Mouse (Mus musculus) forebrain, embryonic 16.5 days (tissue): Measurements from ENCODE around the gene Mkks. TPM values are rescaled to one million over a fixed set of nuclear protein-coding genes. Genes with fewer than 3 reads are reported as not detected.

Source experiments
- ATAC-seq: fragments of 200-750 bp; cut with Nextera tagmentation; 2 replicates; pipeline ENCODE4 v1.8.0; 2017; ENCODE audit warnings: mild to moderate bottlenecking, moderate library complexity
- H3K27ac ChIP-seq: fragments of 300-500 bp; sonication (generic); 2 replicates; pipeline ENCODE4 v1.5.1; 2014; ENCODE audit warnings: low read length, control low read depth
- H3K27me3 ChIP-seq: fragments of 300-500 bp; sonication (generic); replicated peaks from 2 replicates; pipeline ENCODE4 v1.6.1; 2014; ENCODE audit warnings: low read length; ENCODE audit not compliant: control insufficient read depth, insufficient read depth
- H3K36me3 ChIP-seq: fragments of 300-500 bp; sonication (generic); 2 replicates; pipeline ENCODE4 v1.6.1; 2014; ENCODE audit not compliant: control insufficient read depth, insufficient read depth
- H3K4me1 ChIP-seq: fragments of 300-500 bp; sonication (generic); replicated peaks from 2 replicates; pipeline ENCODE4 v1.6.1; 2014; ENCODE audit warnings: low read length; ENCODE audit not compliant: control insufficient read depth, insufficient read depth
- H3K4me2 ChIP-seq: fragments of 300-500 bp; sonication (generic); 2 replicates; pipeline ENCODE4 v1.6.1; 2014; ENCODE audit warnings: mild to moderate bottlenecking, low read length, control low read depth
- H3K4me3 ChIP-seq: fragments of 300-500 bp; sonication (generic); replicated peaks from 2 replicates; pipeline ENCODE4 v1.5.1; 2014; ENCODE audit warnings: mild to moderate bottlenecking, low read length, control low read depth
- H3K9ac ChIP-seq: fragments of 300-500 bp; sonication (generic); replicated peaks from 2 replicates; pipeline ENCODE4 v1.6.1; 2014; ENCODE audit warnings: low read depth, low read length, control low read depth
- H3K9me3 ChIP-seq: fragments of 300-500 bp; sonication (generic); 2 replicates; pipeline ENCODE4 v1.6.1; 2016; ENCODE audit warnings: low read length; ENCODE audit not compliant: control insufficient read depth
- WGBS: fragments of 180-500 bp; shearing (Covaris S2); extraction: QIAGEN DNeasy Blood & Tissue Kit; methylation state at CpG from one replicate; pipeline ENCODE4 v1.1.7; 2014; 5-methylcytosine and 5-hydroxymethylcytosine counted together
- polyA plus RNA-seq: library from polyadenylated mRNA; unstranded; fragments of >200 nt; fragmentation: Nextera tagmentation; extraction: Ambion mirVana; gene quantifications from 2 replicates; pipeline ENCODE4 v1.2.1, GENCODE M21; 2015

Mkks gene
- polyA plus RNA-seq, 1 experiment from 2014 or later, result 13.3 TPM

DNA sequence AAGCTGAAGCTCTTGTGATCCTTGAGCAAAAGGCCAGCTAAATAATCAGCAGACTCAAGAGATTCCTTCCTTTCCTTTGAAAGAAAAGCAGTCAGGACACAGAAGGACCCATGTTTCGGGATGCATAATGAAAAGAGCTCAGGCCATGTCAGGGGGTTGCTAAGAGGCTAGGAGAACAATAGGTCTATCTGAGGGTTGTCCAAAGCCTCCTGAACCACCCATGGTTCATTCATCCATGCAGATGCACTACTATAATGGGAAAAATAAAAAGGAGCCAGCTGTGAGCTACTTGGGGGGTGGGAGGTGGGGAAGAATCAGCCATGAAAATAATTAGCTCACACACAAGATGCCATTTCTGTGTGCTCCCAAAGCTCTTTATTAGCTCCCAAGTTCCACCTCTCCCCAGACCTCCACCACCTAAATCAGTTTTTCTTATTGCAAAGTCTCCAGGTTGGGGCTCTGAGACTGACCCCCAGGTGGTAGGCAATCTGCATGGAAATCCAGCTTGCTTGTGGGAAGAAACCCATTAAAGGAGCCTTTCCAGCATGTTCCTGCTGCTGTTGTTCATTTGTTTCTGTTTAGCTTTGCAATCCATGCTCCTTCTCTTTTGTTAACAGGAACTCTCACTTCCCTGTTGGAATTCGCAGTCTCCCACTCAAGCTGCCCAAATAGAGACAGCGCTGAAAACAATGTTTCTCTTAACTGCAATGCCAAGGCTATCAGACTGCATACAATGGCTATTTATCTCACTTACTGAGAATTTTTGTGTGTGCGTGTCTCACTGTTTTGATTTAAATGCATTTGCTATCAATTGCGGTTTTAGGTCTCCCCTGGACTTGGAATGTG, 36.4 kb downstream of the Mkks start:
- Histone ChIP-seq H3K36me3 (no peaks in the 10 kb centered on the region), H3K27me3 (no peaks in the 10 kb centered on the region), H3K9me3 (no peaks in the 10 kb centered on the region), H3K4me3 (no peak overlapping the region), H3K4me1 (peaks cover 9% of the 10 kb centered on the region), H3K27ac (no peak overlapping the region), H3K4me2 (no peak overlapping the region), H3K9ac (no peak overlapping the region)
- ATAC-seq, result peak; percentile 28; the same call in 1 of the 2 replicates
- WGBS, result 7% methylated on average over 5 of the region's 5 CpGs

DNA sequence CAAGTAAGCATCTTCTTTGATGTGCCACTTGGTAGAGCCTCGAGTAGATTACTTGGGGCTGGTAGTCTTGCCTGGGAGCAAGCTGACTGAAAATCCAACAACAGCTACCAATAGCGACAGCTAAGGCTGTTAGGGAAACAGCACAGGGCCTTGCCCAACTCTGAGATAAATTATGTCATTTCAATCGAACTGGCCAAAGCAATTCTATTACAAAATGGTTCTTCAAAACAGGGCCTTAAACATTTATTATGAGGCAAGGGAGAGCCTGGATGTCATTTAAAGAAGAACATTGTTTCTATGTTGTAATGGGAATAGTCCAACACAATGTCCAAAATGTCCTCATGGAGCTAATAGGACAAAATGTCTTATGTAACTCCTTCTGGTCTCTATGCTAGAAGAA, 40.8 kb downstream of the Mkks start:
- Histone ChIP-seq H3K36me3 (no peaks in the 10 kb centered on the region), H3K4me3 (no peak overlapping the region), H3K27ac (no peak overlapping the region), H3K9me3 (no peaks in the 10 kb centered on the region), H3K4me1 (peaks cover 9% of the 10 kb centered on the region), H3K9ac (no peak overlapping the region), H3K27me3 (no peaks in the 10 kb centered on the region), H3K4me2 (no peak overlapping the region)
- WGBS, result 75% methylated on average over 3 of the region's 3 CpGs
- no peak for ATAC-seq

DNA sequence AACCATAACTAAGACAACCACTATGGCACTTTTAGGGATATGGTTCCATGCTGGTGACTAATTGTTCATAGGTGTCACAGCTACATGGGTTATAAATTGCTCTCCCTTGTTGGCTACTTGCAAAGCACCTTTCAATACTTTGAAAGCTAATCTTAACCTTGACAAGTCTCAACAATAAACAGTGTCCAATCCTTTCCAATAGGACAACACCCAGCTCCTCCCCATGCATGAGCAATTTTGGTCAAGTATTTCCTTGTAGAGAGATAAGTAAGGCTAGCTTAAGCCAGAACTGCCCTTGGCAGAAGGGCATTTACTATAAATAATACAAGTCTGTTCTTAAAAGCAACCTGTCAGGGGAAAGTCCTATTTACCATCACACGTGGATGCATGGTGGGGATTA, 53.2 kb downstream of the Mkks start:
- Histone ChIP-seq H3K27ac (no peak overlapping the region), H3K4me1 (no peaks in the 10 kb centered on the region), H3K9me3 (no peaks in the 10 kb centered on the region), H3K9ac (no peak overlapping the region), H3K4me3 (no peak overlapping the region), H3K4me2 (no peak overlapping the region), H3K27me3 (no peaks in the 10 kb centered on the region), H3K36me3 (no peaks in the 10 kb centered on the region)
- ATAC-seq, result no peak
- 36% methylated on average over 1 of the region's 1 CpGs for WGBS

DNA sequence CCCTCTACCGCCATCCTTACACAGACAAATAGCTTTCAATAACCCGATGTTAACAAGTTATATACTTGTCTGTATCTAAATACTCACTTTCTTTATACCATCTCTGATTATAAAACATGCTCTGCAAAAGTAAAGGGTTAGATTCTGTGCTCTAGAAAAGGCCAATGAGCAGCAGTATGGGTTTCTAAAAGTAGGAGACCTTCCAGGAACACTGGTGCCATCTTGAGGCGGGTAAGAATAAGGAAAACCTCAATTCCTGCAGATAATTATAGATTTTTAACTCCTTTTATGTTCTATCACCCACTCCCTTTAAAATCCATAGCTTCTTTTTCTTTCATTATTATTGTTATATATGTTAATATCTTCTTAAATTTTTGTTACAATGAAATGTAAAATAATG, 55.3 kb downstream of the Mkks start:
- Histone ChIP-seq H3K4me1 (no peaks in the 10 kb centered on the region), H3K27me3 (no peaks in the 10 kb centered on the region), H3K4me3 (no peak overlapping the region), H3K36me3 (no peaks in the 10 kb centered on the region), H3K27ac (no peak overlapping the region), H3K4me2 (no peak overlapping the region), H3K9ac (no peak overlapping the region), H3K9me3 (no peaks in the 10 kb centered on the region)
- WGBS, result 77% methylated on average over 3 of the region's 3 CpGs
- ATAC-seq, result no peak

DNA sequence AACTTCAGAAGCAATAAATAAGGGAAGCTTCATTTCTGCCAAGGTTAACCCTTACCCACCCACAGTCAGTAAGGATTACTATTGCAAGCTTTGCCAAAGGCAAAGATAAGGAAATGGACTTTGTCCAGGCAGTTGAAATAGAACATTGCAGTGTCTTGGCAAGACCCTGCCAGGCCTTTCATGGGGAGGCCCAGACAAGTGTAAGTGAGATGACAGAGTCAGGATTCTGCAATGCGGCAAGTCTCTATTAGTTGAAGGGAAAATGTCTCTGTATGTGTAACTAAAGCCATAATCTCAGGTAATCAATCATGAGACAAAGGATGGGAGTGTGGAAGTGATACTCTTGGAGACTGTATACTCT, 56.5 kb downstream of the Mkks start:
- Histone ChIP-seq H3K27me3 (no peaks in the 10 kb centered on the region), H3K27ac (no peak overlapping the region), H3K4me3 (no peak overlapping the region), H3K9ac (no peak overlapping the region), H3K36me3 (no peaks in the 10 kb centered on the region), H3K4me2 (no peak overlapping the region), H3K9me3 (no peaks in the 10 kb centered on the region), H3K4me1 (no peaks in the 10 kb centered on the region)
- no peak for ATAC-seq
- 97% methylated on average over 1 of the region's 1 CpGs for WGBS

DNA sequence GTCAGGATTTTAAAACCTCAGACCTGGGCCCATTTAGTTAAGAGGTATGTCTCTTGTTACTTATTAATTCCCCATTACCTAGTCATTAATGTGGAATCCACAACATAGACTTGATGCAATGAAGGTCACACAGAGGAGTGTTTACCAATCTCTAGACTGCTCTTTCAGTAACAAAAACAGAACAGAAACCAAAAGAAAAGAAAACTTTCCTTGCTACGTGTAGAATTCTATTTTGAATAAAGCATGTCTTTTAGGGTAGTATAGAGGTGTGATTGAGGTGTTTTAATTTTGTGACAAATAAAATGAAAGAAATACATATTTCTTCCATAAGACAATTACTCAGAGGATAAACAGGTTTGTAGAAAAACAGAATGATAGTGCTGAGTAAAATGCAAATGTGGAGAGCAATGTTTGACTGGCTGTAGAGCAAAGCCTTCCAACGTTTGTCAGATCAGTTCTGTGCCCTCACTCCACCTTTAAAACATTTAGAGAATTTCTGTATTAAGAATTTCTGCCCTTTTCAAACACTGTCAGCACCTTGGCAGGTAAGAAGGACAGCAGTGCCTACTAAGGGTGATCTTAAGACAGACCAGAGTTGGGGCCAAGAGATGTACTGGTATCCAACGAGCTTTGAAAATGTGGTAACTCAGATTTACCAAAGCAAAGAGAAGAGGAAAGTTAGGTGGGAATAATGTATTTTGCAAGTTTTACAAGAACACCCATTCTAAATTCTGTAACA, 57.0 kb downstream of the Mkks start:
- no peak overlapping the region for H3K4me2 ChIP-seq
- ATAC-seq, result no peak
- H3K27ac ChIP-seq, result no peak overlapping the region
- no peaks in the 10 kb centered on the region for H3K9me3 ChIP-seq
- no peak overlapping the region for H3K9ac ChIP-seq
- no peaks in the 10 kb centered on the region for H3K36me3 ChIP-seq
- H3K4me3 ChIP-seq, result no peak overlapping the region
- no peaks in the 10 kb centered on the region for H3K4me1 ChIP-seq
- WGBS, result 79% methylated on average over 3 of the region's 3 CpGs
- no peaks in the 10 kb centered on the region for H3K27me3 ChIP-seq

DNA sequence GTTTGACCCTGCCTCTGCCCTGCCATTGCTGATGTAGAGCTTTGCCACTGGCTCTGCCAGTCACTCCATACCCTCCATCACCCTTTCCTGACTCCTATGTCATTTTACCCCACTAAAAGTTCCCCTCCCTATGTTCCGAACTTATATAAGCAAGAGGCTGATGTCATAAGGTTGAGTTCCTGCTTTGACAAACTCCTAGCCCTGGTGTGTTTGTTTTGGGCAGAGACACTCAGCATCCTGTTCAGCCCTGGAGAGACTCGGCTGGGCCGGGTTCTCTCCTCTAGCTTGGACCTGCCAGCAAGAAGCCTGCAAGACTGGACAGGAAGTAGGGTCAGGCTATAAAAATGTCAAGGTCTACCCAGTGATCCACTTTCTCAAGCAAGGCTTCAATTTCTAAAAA, 58.3 kb downstream of the Mkks start:
- Histone ChIP-seq H3K9ac (no peak overlapping the region), H3K9me3 (no peaks in the 10 kb centered on the region), H3K27me3 (no peaks in the 10 kb centered on the region), H3K4me1 (no peaks in the 10 kb centered on the region), H3K27ac (no peak overlapping the region), H3K4me2 (no peak overlapping the region), H3K4me3 (no peak overlapping the region), H3K36me3 (no peaks in the 10 kb centered on the region)
- 82% methylated on average over 3 of the region's 3 CpGs for WGBS
- ATAC-seq, result no peak

DNA sequence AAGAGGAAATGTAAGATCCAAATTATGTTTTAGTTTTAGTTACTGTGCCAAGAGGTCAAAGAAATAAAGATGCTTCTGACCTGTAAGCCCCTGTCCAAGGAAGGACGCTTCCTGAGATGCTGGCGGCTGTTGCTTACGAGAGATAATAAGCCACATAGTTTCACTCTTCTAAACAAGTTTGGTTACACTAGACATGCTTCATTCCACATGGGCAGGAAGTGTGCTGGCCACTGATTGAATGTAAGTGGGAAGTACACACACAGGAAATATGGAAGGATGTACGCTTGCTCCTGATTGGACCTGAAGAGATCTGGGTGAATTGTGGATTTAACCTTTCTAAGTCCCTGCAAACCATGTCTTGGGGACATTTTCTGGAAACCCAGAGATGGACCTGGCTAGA, 63.6 kb downstream of the Mkks start:
- H3K27me3 ChIP-seq, result no peaks in the 10 kb centered on the region
- 92% methylated on average over 4 of the region's 4 CpGs for WGBS
- H3K27ac ChIP-seq, result no peak overlapping the region
- no peaks in the 10 kb centered on the region for H3K4me1 ChIP-seq
- no peak overlapping the region for H3K4me3 ChIP-seq
- H3K9ac ChIP-seq, result no peak overlapping the region
- no peaks in the 10 kb centered on the region for H3K36me3 ChIP-seq
- no peaks in the 10 kb centered on the region for H3K9me3 ChIP-seq
- no peak overlapping the region for H3K4me2 ChIP-seq
- no peak for ATAC-seq
